Mouse (Mus musculus) liver, embryonic 16.5 days (tissue): ENCODE measurements around the gene Ube2g2. TPM values are rescaled to one million over a fixed set of nuclear protein-coding genes. Genes with fewer than 3 reads are reported as not detected.

ENCODE experiments used
- ATAC-seq: fragments of 200-750 bp; cut with Nextera tagmentation; 2 replicates; pipeline ENCODE4 v1.8.0; 2017; ENCODE audit warnings: low read depth, mild to moderate bottlenecking, moderate number of reproducible peaks, moderate library complexity
- H3K27ac ChIP-seq: fragments of 300-500 bp; sonication (generic); 2 replicates; pipeline ENCODE4 v1.5.1; 2014; ENCODE audit warnings: mild to moderate bottlenecking, low read length
- H3K27me3 ChIP-seq: fragments of 300-500 bp; sonication (generic); 2 replicates; pipeline ENCODE4 v1.6.1; 2014; ENCODE audit warnings: low read depth, low read length, mixed read lengths; ENCODE audit not compliant: control insufficient read depth, insufficient read depth
- H3K36me3 ChIP-seq: fragments of 300-500 bp; sonication (generic); 2 replicates; pipeline ENCODE4 v1.6.1; 2014; ENCODE audit warnings: mild to moderate bottlenecking; ENCODE audit not compliant: control insufficient read depth, insufficient read depth
- H3K4me1 ChIP-seq: fragments of 300-500 bp; sonication (generic); 2 replicates; pipeline ENCODE4 v1.6.1; 2014; ENCODE audit warnings: low read depth, low read length, mixed read lengths; ENCODE audit not compliant: control insufficient read depth
- H3K4me2 ChIP-seq: fragments of 300-500 bp; sonication (generic); 2 replicates; pipeline ENCODE4 v1.6.1; 2014; ENCODE audit warnings: low read depth, low read length, mixed read lengths
- H3K4me3 ChIP-seq: fragments of 300-500 bp; sonication (generic); 2 replicates; pipeline ENCODE4 v1.5.1; 2014; ENCODE audit warnings: low read depth, mild to moderate bottlenecking, low read length
- H3K9ac ChIP-seq: fragments of 300-500 bp; sonication (generic); 2 replicates; pipeline ENCODE4 v1.6.1; 2014; ENCODE audit warnings: low read depth, low read length
- H3K9me3 ChIP-seq: fragments of 300-500 bp; sonication (generic); replicated peaks from 2 replicates; pipeline ENCODE4 v1.6.1; 2016; ENCODE audit warnings: low read length; ENCODE audit not compliant: control insufficient read depth
- WGBS: fragments of 180-500 bp; shearing (Covaris S2); extraction: QIAGEN DNeasy Blood & Tissue Kit; methylation state at CpG from one replicate; pipeline ENCODE4 v1.1.7; 2014; ENCODE audit not compliant: insufficient replicate concordance; 5-methylcytosine and 5-hydroxymethylcytosine counted together
- polyA plus RNA-seq: library from polyadenylated mRNA; unstranded; fragments of >200 nt; fragmentation: Nextera tagmentation; extraction: Ambion mirVana; gene quantifications from 2 replicates; pipeline ENCODE4 v1.2.1, GENCODE M21; 2015

Gene Ube2g2
- polyA plus RNA-seq, 1 experiment from 2014 or later = 43.7 TPM

GRCm38 (mm10) chr10:77604958-77605357 is 17.1 kb upstream of the Ube2g2 start:
- Histone ChIP-seq H3K9me3 (no peaks in the 10 kb centered on the region), H3K27me3 (no peaks in the 10 kb centered on the region), H3K9ac (no peak overlapping the region), H3K4me2 (no peak overlapping the region), H3K4me3 (no peak overlapping the region), H3K27ac (no peak overlapping the region; the same call in 1 of the 2 replicates), H3K4me1 (peaks cover 24% of the 10 kb centered on the region), H3K36me3 (no peaks in the 10 kb centered on the region)
- ATAC-seq = no peak
- 73% methylated on average over 5 of the region's 5 CpGs for WGBS

DNA sequence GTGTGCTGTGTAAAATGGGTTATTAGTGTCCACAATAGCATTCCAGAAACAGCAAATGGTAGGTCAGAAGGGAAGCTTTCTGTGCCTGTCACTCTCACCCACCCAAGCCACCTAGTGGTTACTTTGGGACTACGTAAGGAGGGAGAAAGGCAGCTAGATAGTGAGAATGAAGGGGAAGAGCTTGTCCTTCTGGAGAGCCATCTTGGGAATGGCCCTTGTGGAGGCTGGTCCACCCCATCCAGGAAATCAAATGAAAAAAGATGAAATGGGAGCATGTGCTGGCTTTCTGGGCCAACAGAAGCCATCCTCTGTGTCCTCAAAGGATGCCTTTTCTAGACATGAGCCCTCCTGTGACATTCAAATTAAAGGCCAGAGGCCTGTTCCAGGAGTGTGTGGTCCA is 16.7 kb upstream of the Ube2g2 start:
- Histone ChIP-seq H3K27ac (peak overlapping the region; percentile 96), H3K36me3 (peaks cover 2% of the 10 kb centered on the region; the same call in 1 of the 2 replicates), H3K27me3 (no peaks in the 10 kb centered on the region), H3K4me3 (peak overlapping the region; percentile 81), H3K9me3 (no peaks in the 10 kb centered on the region), H3K4me2 (peak overlapping the region; percentile 98), H3K4me1 (peaks cover 26% of the 10 kb centered on the region), H3K9ac (peak overlapping the region; percentile 84)
- no peak; the same call in 1 of the 2 replicates for ATAC-seq
- WGBS = 18% methylated on average over 1 of the region's 1 CpGs

GRCm38 (mm10) chr10:77605908-77606826 is 15.9 kb upstream of the Ube2g2 start, which contains the start of the genes Sumo3 and Gm49325:
TSS of gene Sumo3 (plus strand) at chr10:77606097.
TSS of gene Gm49325 (plus strand) at chr10:77606197.
- H3K9me3 ChIP-seq = no peaks in the 10 kb centered on the region
- H3K9ac ChIP-seq = peak within 1 kb of the TSS; percentile 84
- H3K4me2 ChIP-seq = peak within 1 kb of the TSS; percentile 98
- H3K4me1 ChIP-seq = peaks cover 34% of the 10 kb centered on the region
- under 1% methylated on average over 102 of the region's 119 CpGs for WGBS
- peak; percentile 86 for ATAC-seq
- H3K36me3 ChIP-seq = peaks cover 10% of the 10 kb centered on the region
- H3K4me3 ChIP-seq = peak within 1 kb of the TSS; percentile 81
- H3K27ac ChIP-seq = peak within 1 kb of the TSS; percentile 96
- no peaks in the 10 kb centered on the region for H3K27me3 ChIP-seq

DNA sequence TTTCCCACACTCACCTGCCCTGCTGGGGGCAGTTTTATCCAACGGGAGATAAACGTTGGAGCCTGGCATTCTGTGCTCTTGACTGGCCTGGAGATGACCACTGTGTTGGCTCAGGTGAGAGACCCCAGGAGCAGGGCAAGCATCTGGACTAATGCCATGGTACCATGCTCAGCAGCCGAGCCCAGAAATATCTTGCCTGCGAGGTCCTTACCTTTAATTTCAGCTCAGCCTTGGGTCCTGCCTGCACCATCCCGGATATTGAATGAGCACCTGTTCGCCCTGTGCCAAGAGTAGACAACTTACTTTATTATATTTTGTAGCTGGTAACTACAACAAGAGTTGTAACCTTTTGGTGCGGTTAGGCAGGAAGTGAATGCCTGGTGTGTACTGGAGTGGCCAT is 15.2 kb upstream of the Ube2g2 start:
- no peaks in the 10 kb centered on the region for H3K27me3 ChIP-seq
- H3K4me1 ChIP-seq = peaks cover 35% of the 10 kb centered on the region
- H3K4me3 ChIP-seq = peak overlapping the region; percentile 81
- peaks cover 12% of the 10 kb centered on the region for H3K36me3 ChIP-seq
- peak overlapping the region; percentile 98 for H3K4me2 ChIP-seq
- WGBS = 15% methylated on average over 7 of the region's 7 CpGs
- no peaks in the 10 kb centered on the region for H3K9me3 ChIP-seq
- peak overlapping the region; percentile 84 for H3K9ac ChIP-seq
- ATAC-seq = no peak
- peak overlapping the region; percentile 96 for H3K27ac ChIP-seq

- peak overlapping the region; percentile 84 for H3K9ac ChIP-seq
- H3K9me3 ChIP-seq = no peaks in the 10 kb centered on the region
- no peaks in the 10 kb centered on the region for H3K27me3 ChIP-seq
- WGBS = 53% methylated on average over 5 of the region's 5 CpGs
- H3K4me1 ChIP-seq = peaks cover 35% of the 10 kb centered on the region
- peak overlapping the region; percentile 81 for H3K4me3 ChIP-seq
- peak overlapping the region; percentile 96; the same call in 1 of the 2 replicates for H3K27ac ChIP-seq
- ATAC-seq = no peak
- peaks cover 12% of the 10 kb centered on the region for H3K36me3 ChIP-seq
- peak overlapping the region; percentile 98 for H3K4me2 ChIP-seq
These were observed 14.6 kb upstream of the Ube2g2 start for GRCm38 (mm10) chr10:77607441-77607840.

DNA sequence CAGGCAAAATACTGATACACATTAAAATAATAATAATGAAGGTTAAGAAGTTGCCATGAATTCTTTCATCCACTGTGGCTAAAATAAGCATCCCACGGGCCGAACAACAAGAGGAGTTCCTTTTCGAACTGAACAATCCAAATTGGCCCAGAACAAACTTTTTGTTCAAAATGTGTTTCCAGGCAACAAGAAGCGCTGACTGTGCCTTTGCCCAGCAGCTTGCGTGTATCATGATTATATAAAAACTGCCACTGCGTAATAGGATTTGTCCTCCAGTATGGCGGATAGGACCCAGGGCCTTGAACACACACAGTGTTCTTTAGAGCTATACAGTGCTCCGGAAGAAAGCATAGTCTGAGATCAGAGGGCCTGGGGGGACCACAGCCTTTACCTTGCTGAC is 13.5 kb upstream of the Ube2g2 start:
- no peak for ATAC-seq
- Histone ChIP-seq H3K27me3 (no peaks in the 10 kb centered on the region), H3K4me3 (no peak overlapping the region), H3K9me3 (no peaks in the 10 kb centered on the region), H3K4me2 (no peak overlapping the region), H3K36me3 (peaks cover 18% of the 10 kb centered on the region), H3K9ac (no peak overlapping the region), H3K27ac (no peak overlapping the region), H3K4me1 (peaks cover 41% of the 10 kb centered on the region)
- 90% methylated on average over 8 of the region's 8 CpGs for WGBS

GRCm38 (mm10) chr10:77610221-77610961 is 11.7 kb upstream of the Ube2g2 start:
- H3K9ac ChIP-seq = no peak overlapping the region
- H3K4me1 ChIP-seq = peaks cover 40% of the 10 kb centered on the region
- H3K9me3 ChIP-seq = no peaks in the 10 kb centered on the region
- peaks cover 26% of the 10 kb centered on the region for H3K36me3 ChIP-seq
- H3K4me3 ChIP-seq = no peak overlapping the region
- ATAC-seq = peak; percentile 9; the same call in 1 of the 2 replicates
- no peak overlapping the region for H3K4me2 ChIP-seq
- H3K27ac ChIP-seq = peak overlapping the region; percentile 56
- 71% methylated on average over 8 of the region's 8 CpGs for WGBS
- no peaks in the 10 kb centered on the region for H3K27me3 ChIP-seq

GRCm38 (mm10) chr10:77613409-77613808 is 8.7 kb upstream of the Ube2g2 start:
- H3K4me3 ChIP-seq = no peak overlapping the region
- peaks cover 21% of the 10 kb centered on the region for H3K4me1 ChIP-seq
- H3K27me3 ChIP-seq = no peaks in the 10 kb centered on the region
- peaks cover 37% of the 10 kb centered on the region for H3K36me3 ChIP-seq
- H3K27ac ChIP-seq = peak overlapping the region; percentile 77
- ATAC-seq = peak; percentile 32
- no peaks in the 10 kb centered on the region for H3K9me3 ChIP-seq
- 43% methylated on average over 3 of the region's 3 CpGs for WGBS
- H3K4me2 ChIP-seq = no peak overlapping the region
- H3K9ac ChIP-seq = 0 out of 2 replicates have a peak overlapping the region, but pooled peaks have one; percentile 8
